Mouse (Mus musculus) limb, embryonic 14.5 days (tissue): ENCODE results near the gene Idnk. TPM values are rescaled to one million over a fixed set of nuclear protein-coding genes. Genes with fewer than 3 reads are reported as not detected.

Experiments
- ATAC-seq: fragments of 200-750 bp; cut with Nextera tagmentation; 2 replicates; pipeline ENCODE4 v1.8.0; 2017; ENCODE audit warnings: low read depth, moderate number of reproducible peaks, moderate TSS enrichment; ENCODE audit not compliant: low FRiP score
- DNase-seq: peaks from one replicate; pipeline ENCODE4 v3.0.0-alpha.2; 2015; ENCODE audit warnings: low spot score
- H3K27ac ChIP-seq: fragments of 300-500 bp; sonication (generic); replicated peaks from 2 replicates; pipeline ENCODE4 v1.5.1; 2014; ENCODE audit warnings: low read depth, mild to moderate bottlenecking, low read length, moderate library complexity, mixed read lengths
- H3K27me3 ChIP-seq: fragments of 300-500 bp; sonication (generic); 2 replicates; pipeline ENCODE4 v1.6.1; 2014; ENCODE audit warnings: low read length, mixed read lengths; ENCODE audit not compliant: control insufficient read depth, insufficient read depth
- H3K36me3 ChIP-seq: fragments of 300-500 bp; sonication (generic); 2 replicates; pipeline ENCODE4 v1.6.1; 2014; ENCODE audit warnings: mild to moderate bottlenecking, low read length, moderate library complexity, mixed read lengths; ENCODE audit not compliant: control insufficient read depth, insufficient read depth
- H3K4me1 ChIP-seq: fragments of 300-500 bp; sonication (generic); 2 replicates; pipeline ENCODE4 v1.6.1; 2014; ENCODE audit warnings: antibody characterized with exemption, low read length, mixed read lengths; ENCODE audit not compliant: control insufficient read depth, insufficient read depth
- H3K4me2 ChIP-seq: fragments of 300-500 bp; sonication (generic); replicated peaks from 2 replicates; pipeline ENCODE4 v1.6.1; 2014; ENCODE audit warnings: low read depth, mild to moderate bottlenecking, low read length, moderate library complexity; ENCODE audit not compliant: severe bottlenecking
- H3K4me3 ChIP-seq: fragments of 300-500 bp; sonication (generic); replicated peaks from 2 replicates; pipeline ENCODE4 v1.5.1; 2014; ENCODE audit warnings: low read length
- H3K9ac ChIP-seq: fragments of 300-500 bp; sonication (generic); 2 replicates; pipeline ENCODE4 v1.6.1; 2014; ENCODE audit warnings: mild to moderate bottlenecking, low read depth, low read length, moderate library complexity; ENCODE audit not compliant: severe bottlenecking
- H3K9me3 ChIP-seq: fragments of 300-500 bp; sonication (generic); 2 replicates; pipeline ENCODE4 v1.6.1; 2016; ENCODE audit warnings: low read length; ENCODE audit not compliant: control insufficient read depth
- POLR2A ChIP-seq: fragments of 200-500 bp; IDR thresholded peaks from 2 replicates; pipeline ENCODE4 v1.8.0; 2012; ENCODE audit warnings: inconsistent platforms, mild to moderate bottlenecking, moderate library complexity, borderline replicate concordance; ENCODE audit not compliant: insufficient read depth, insufficient read length; ENCODE audit errors: extremely low read depth
- WGBS: fragments of 180-500 bp; shearing (Covaris S2); extraction: QIAGEN DNeasy Blood & Tissue Kit; methylation state at CpG from one replicate; pipeline ENCODE4 v1.1.7; 2014; 5-methylcytosine and 5-hydroxymethylcytosine counted together
- polyA plus RNA-seq, 2 experiments: library from polyadenylated mRNA; depleted of rRNA in 1 of 2; stranded (reverse) in 1 of 2; unstranded in 1 of 2; fragments of >200 nt; fragmentation: Nextera tagmentation in 1 of 2; extraction: Ambion mirVana in 1 of 2; gene quantifications; 2 replicates each; pipeline versions ENCODE4 v1.2.1 to v1.2.3; 2012 to 2014

Gene Idnk
- polyA plus RNA-seq, 2 experiments = 17.7 to 31.1 TPM

DNA sequence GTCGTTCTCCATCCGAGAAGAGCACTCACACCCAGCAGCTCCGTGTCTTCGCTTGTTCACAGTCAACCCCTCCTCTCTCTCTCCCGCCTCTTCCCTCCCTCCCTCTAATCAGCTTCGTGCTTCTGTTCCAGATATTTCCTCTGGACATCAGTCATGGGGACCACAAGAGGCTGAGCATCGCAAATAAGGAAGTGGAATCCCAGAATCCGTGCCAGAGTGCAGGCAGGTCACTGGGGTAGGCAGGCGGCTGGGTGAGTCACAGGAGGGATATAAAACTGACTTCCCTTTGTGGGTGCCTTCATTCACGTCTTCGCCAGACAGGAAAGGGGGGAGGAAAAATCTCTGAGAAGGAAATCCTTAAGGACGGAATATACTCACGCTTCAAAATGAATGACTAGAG, 42.2 kb upstream of the Idnk start:
- Histone ChIP-seq H3K9me3 (no peaks in the 10 kb centered on the region), H3K27me3 (no peaks in the 10 kb centered on the region), H3K4me2 (no peak overlapping the region), H3K27ac (no peak overlapping the region), H3K4me3 (no peak overlapping the region), H3K4me1 (peaks cover 19% of the 10 kb centered on the region), H3K9ac (no peak overlapping the region), H3K36me3 (no peaks in the 10 kb centered on the region)
- WGBS = 27% methylated on average over 13 of the region's 13 CpGs
- TF ChIP-seq POLR2A = no peak
- ATAC-seq (no peak), DNase-seq (no peak)

GRCm38 (mm10) chr13:58116801-58117200, 40.6 kb upstream of the Idnk start:
- ATAC-seq = no peak
- TF ChIP-seq POLR2A = no peak

DNA sequence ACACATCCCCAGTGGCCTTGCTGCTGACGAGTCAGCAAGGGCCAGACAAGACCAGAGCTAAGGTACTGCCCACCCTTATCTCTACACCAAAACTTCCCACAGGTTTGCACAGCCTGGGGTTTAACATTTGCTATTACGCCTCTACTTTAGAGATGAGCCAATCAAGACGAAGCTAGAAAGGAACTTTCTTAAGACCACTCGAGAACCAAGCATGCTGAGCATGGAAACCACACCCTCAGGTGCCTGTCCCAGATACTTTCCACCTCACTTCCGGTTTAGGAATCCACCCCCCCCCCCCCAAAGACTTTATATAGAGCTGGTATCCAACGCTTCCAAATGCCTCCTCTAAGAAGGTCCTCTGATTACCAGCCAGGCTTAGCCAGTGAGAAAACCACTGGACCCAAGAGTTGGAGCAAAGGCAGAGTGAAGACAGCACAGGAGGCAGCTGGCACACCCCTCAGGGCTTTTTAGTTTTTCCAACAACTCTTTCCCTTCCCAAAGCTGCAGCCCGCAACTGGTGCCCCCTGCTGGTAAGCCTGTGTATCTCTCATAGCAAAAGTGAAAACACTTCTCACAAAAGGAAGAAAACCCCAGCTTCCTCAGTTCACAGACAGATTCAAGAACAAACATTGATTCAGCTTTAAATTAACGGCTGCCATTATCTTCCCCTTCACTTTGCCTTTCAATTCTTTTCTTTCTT, 40.0 kb upstream of the Idnk start:
- no peak overlapping the region for H3K9ac ChIP-seq
- H3K4me1 ChIP-seq = peaks cover 8% of the 10 kb centered on the region
- no peak overlapping the region for H3K27ac ChIP-seq
- no peak overlapping the region for H3K4me2 ChIP-seq
- no peak overlapping the region for H3K4me3 ChIP-seq
- TF ChIP-seq POLR2A = no peak
- 63% methylated on average over 8 of the region's 8 CpGs for WGBS
- DNase-seq = peak; percentile 48
- no peaks in the 10 kb centered on the region for H3K9me3 ChIP-seq
- no peaks in the 10 kb centered on the region for H3K27me3 ChIP-seq
- H3K36me3 ChIP-seq = no peaks in the 10 kb centered on the region
- no peak for ATAC-seq

More at GRCm38 (mm10) chr13:58116801-58117200, 40.6 kb upstream of the Idnk start:
- Histone ChIP-seq H3K27me3 (no peaks in the 10 kb centered on the region), H3K4me3 (no peak overlapping the region), H3K27ac (no peak overlapping the region), H3K36me3 (no peaks in the 10 kb centered on the region), H3K9ac (no peak overlapping the region), H3K4me1 (peaks cover 14% of the 10 kb centered on the region), H3K9me3 (no peaks in the 10 kb centered on the region), H3K4me2 (no peak overlapping the region)
- WGBS = 74% methylated on average over 2 of the region's 2 CpGs
- no peak for DNase-seq

DNA sequence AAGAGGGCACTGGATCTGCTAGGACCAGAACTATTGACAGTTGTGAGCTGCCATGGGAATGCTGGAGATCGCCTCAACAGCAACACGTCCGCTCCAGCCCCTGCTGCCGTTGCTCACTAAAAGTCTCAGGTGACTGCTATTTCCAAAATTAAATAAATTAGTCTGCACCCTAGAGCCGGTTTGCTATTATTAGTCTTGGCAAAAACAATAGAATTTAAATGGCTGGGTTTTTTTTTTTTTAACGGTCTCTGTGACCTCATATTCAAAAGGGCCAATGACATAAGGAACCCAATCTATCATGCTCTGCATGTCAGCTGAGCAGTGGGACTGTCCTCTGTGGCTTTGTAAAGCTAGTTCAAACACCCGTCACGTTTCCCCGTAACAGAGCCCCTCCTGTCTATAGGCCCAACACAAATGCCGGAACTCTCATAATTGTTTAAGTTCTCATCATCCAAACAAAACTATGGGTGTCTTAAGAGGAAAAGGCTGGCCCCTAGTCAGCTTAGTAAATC, 34.6 kb upstream of the Idnk start:
- Histone ChIP-seq H3K4me3 (no peak overlapping the region), H3K27me3 (no peaks in the 10 kb centered on the region), H3K9ac (no peak overlapping the region), H3K9me3 (no peaks in the 10 kb centered on the region), H3K4me1 (peaks cover 7% of the 10 kb centered on the region; the same call in 1 of the 2 replicates), H3K27ac (no peak overlapping the region), H3K36me3 (peaks cover 17% of the 10 kb centered on the region), H3K4me2 (no peak overlapping the region)
- WGBS = 60% methylated on average over 10 of the region's 10 CpGs
- DNase-seq = no peak
- no peak for TF ChIP-seq POLR2A
- ATAC-seq = no peak

DNA sequence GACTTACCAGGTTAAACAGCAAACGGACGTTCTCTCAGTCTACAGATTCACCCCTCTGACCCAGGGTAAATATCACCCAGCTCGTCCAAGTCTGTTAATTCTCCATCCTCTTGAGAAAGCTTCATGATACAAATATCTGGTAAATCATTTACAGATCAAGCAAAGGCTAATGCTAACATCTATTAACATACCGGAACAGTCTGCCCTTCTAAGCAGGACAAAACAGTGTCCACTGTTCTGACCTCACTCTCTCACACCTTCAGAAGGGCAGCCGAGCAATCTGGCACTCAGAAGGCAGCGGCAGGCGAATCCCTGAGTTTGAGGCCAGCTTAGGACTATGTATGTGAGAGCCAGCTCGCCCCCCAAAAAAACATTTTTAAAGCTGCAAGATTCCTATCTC, 34.1 kb upstream of the Idnk start:
- no peak overlapping the region for H3K4me2 ChIP-seq
- peaks cover 7% of the 10 kb centered on the region; the same call in 1 of the 2 replicates for H3K4me1 ChIP-seq
- WGBS = 80% methylated on average over 8 of the region's 8 CpGs
- no peaks in the 10 kb centered on the region for H3K9me3 ChIP-seq
- no peak overlapping the region for H3K27ac ChIP-seq
- H3K4me3 ChIP-seq = no peak overlapping the region
- H3K36me3 ChIP-seq = peaks cover 17% of the 10 kb centered on the region
- DNase-seq (no peak), ATAC-seq (no peak)
- TF ChIP-seq POLR2A = no peak
- no peak overlapping the region for H3K9ac ChIP-seq
- H3K27me3 ChIP-seq = no peaks in the 10 kb centered on the region
